8 mouse cellular contexts compared by ENCODE assay signal in genomic region chr5:113163116-113163515, GRCm38 (mm10). TPM values are rescaled to one million over a fixed set of nuclear protein-coding genes. Genes with fewer than 3 reads are reported as not detected.
A peak's percentile ranks its signal among the peaks of the same experiment; 100 is the strongest.
DNase-seq lines count a peak whose midpoint lies in the region; ATAC-seq and TF ChIP-seq lines count a peak whose summit lies in the region.

No protein-coding gene starts in this region.

- peak overlapping the region; percentile 27; the same call in 1 of the 2 replicates for H3K27ac ChIP-seq in lung, embryonic 15.5 days
- H3K27ac ChIP-seq in intestine, embryonic 14.5 days (ENCODE audit: low read depth), result no peak overlapping the region
- no peak overlapping the region for H3K27ac ChIP-seq in midbrain, embryonic 16.5 days (ENCODE audit: low read length)

- H3K27me3 ChIP-seq in lung, embryonic 15.5 days, result no peaks in the 10 kb centered on the region
- H3K27me3 ChIP-seq in intestine, embryonic 14.5 days (replicated peaks; ENCODE audit: control insufficient read depth, insufficient read depth, low read length), result no peaks in the 10 kb centered on the region
- no peaks in the 10 kb centered on the region for H3K27me3 ChIP-seq in midbrain, embryonic 16.5 days (ENCODE audit: control insufficient read depth, insufficient read depth, low read depth, low read length)

- WGBS in lung, embryonic 15.5 days, result 4% methylated on average over 13 of the region's 13 CpGs
- WGBS in lung, adult 2 months, result 12% methylated on average over 13 of the region's 13 CpGs
- WGBS in intestine, embryonic 14.5 days, result 2% methylated on average over 13 of the region's 13 CpGs
- 7% methylated on average over 13 of the region's 13 CpGs for WGBS in midbrain, embryonic 16.5 days

- H3K36me3 ChIP-seq in lung, embryonic 15.5 days, result no peaks in the 10 kb centered on the region
- no peaks in the 10 kb centered on the region for H3K36me3 ChIP-seq in intestine, embryonic 14.5 days (ENCODE audit: control insufficient read depth, insufficient read depth, low read length)
- no peaks in the 10 kb centered on the region for H3K36me3 ChIP-seq in midbrain, embryonic 16.5 days (ENCODE audit: control insufficient read depth, insufficient read depth, low read length)

- no peak for TF ChIP-seq POLR2A in lung, adult 2 months (IDR thresholded peaks at IDR 0.05; ENCODE audit: borderline replicate concordance, extremely low read depth, low read depth, low read length)

- H3K9ac ChIP-seq in lung, embryonic 15.5 days, result peak overlapping the region; percentile 6; the same call in 1 of the 2 replicates
- peak overlapping the region; percentile 1; the same call in 1 of the 2 replicates for H3K9ac ChIP-seq in intestine, embryonic 14.5 days (ENCODE audit: low read length)
- peak overlapping the region; percentile 0; the same call in 1 of the 2 replicates for H3K9ac ChIP-seq in midbrain, embryonic 16.5 days (ENCODE audit: low read depth, low read length)

- DNase-seq in lung, adult 2 months, result no peak
- DNase-seq in embryo, embryonic 9.5 days (ENCODE audit: extremely low spot score), result peak; percentile 62
- peak; percentile 61 for DNase-seq in intestine, embryonic 14.5 days (ENCODE audit: low spot score)
- DNase-seq in right cerebral cortex, adult 18-20 months, result no peak
- no peak for DNase-seq in cerebellum, postnatal 14 days

- H3K4me3 ChIP-seq in lung, embryonic 15.5 days, result peak overlapping the region; percentile 31
- no peak overlapping the region for H3K4me3 ChIP-seq in lung, adult 2 months (replicated peaks; ENCODE audit: extremely low read depth, low read depth, low read length)
- H3K4me3 ChIP-seq in intestine, embryonic 14.5 days (ENCODE audit: low read depth, low read length), result peak overlapping the region; percentile 20
- H3K4me3 ChIP-seq in midbrain, embryonic 16.5 days (ENCODE audit: low read depth, low read length), result peak overlapping the region; percentile 0; the same call in 1 of the 2 replicates

- no peak for TF ChIP-seq CTCF in lung, adult 2 months (IDR thresholded peaks at IDR 0.05; ENCODE audit: insufficient read depth, low read length)

- no peaks in the 10 kb centered on the region for H3K9me3 ChIP-seq in lung, embryonic 15.5 days
- no peaks in the 10 kb centered on the region for H3K9me3 ChIP-seq in intestine, embryonic 14.5 days (ENCODE audit: control insufficient read depth, low read length)
- H3K9me3 ChIP-seq in midbrain, embryonic 16.5 days (replicated peaks; ENCODE audit: control insufficient read depth, low read length, poor library complexity, severe bottlenecking), result no peaks in the 10 kb centered on the region

- peak overlapping the region; percentile 67 for H3K4me2 ChIP-seq in lung, embryonic 15.5 days
- peak overlapping the region; percentile 56 for H3K4me2 ChIP-seq in intestine, embryonic 14.5 days (ENCODE audit: low read length)
- H3K4me2 ChIP-seq in midbrain, embryonic 16.5 days (ENCODE audit: low read length), result peak overlapping the region; percentile 38

- ATAC-seq in lung, embryonic 15.5 days (ENCODE audit: borderline replicate concordance, extremely low read depth, low FRiP score, low TSS enrichment), result no peak
- 0 out of 2 replicates have a peak, but pooled peaks have one; percentile 9 for ATAC-seq in intestine, embryonic 14.5 days (replicated peaks; ENCODE audit: low FRiP score, low TSS enrichment, low read depth)
- no peak for ATAC-seq in midbrain, embryonic 16.5 days
- no peak for ATAC-seq in frontal cortex, adult (ENCODE audit: low TSS enrichment)

- peaks cover 49% of the 10 kb centered on the region for H3K4me1 ChIP-seq in lung, embryonic 15.5 days
- H3K4me1 ChIP-seq in lung, adult 2 months (ENCODE audit: control insufficient read depth, insufficient read depth, low read length), result peaks cover 7% of the 10 kb centered on the region
- H3K4me1 ChIP-seq in intestine, embryonic 14.5 days (replicated peaks; ENCODE audit: control insufficient read depth, insufficient read depth, low read length), result peaks cover 33% of the 10 kb centered on the region
- peaks cover 7% of the 10 kb centered on the region; the same call in 1 of the 2 replicates for H3K4me1 ChIP-seq in midbrain, embryonic 16.5 days (ENCODE audit: control insufficient read depth, insufficient read depth, low read length)

RNA-seq across cellular contexts. Expression of gene 2900026A02Rik, which starts 57.9 kb away (rescaled TPM):
- polyA plus RNA-seq in lung, embryonic 15.5 days (2015; fragmentation: Nextera tagmentation; extraction: Ambion mirVana), result 10.8 and 11.9 TPM in 2 replicates
- 29.0 and 32.0 TPM in 2 replicates for polyA plus RNA-seq in lung, adult 2 months (2012; rRNA removed)
- polyA plus RNA-seq in intestine, embryonic 14.5 days (2014; fragmentation: Nextera tagmentation; extraction: Ambion mirVana), result 6.9 TPM in 2 replicates
- 3.8 and 4.2 TPM in 2 replicates for polyA plus RNA-seq in midbrain, embryonic 16.5 days (2015; fragmentation: Nextera tagmentation; extraction: Ambion mirVana)

Comparison
In these comparisons a context has a peak if more than half of its experiments do, and no peak if none do; other contexts are left out.
1. DNase-seq: peak in embryo, embryonic 9.5 days (single experiment) and intestine, embryonic 14.5 days (single experiment); none in lung, adult 2 months (single experiment), right cerebral cortex, adult 18-20 months (single experiment) and cerebellum, postnatal 14 days (0 of 2).
2. Peak in every context shown above with its lines, with median percentiles within 50 percentile points of each other: H3K4me2 ChIP-seq and H3K9ac ChIP-seq.